Mouse (Mus musculus) heart, embryonic 10.5 days (tissue): ENCODE results near the gene Ankrd33b. TPM values are rescaled to one million over a fixed set of nuclear protein-coding genes. Genes with fewer than 3 reads are reported as not detected.

Experiments used
- DNase-seq: peaks from one replicate; pipeline ENCODE4 v3.0.0-alpha.2; 2017; ENCODE audit warnings: low spot score
- H3K27ac ChIP-seq: fragments of 300-500 bp; sonication (generic); 2 replicates; pipeline ENCODE4 v1.5.1; 2016; ENCODE audit warnings: mild to moderate bottlenecking
- H3K27me3 ChIP-seq: fragments of 300-500 bp; sonication (generic); 2 replicates; pipeline ENCODE4 v1.6.1; 2016; ENCODE audit warnings: mild to moderate bottlenecking; ENCODE audit not compliant: poor library complexity, insufficient read depth, severe bottlenecking
- H3K36me3 ChIP-seq: fragments of 300-500 bp; sonication (generic); 2 replicates; pipeline ENCODE4 v1.6.1; 2016; ENCODE audit warnings: mild to moderate bottlenecking, moderate library complexity
- H3K4me1 ChIP-seq: fragments of 300-500 bp; sonication (generic); 2 replicates; pipeline ENCODE4 v1.6.1; 2016; ENCODE audit warnings: mild to moderate bottlenecking
- H3K4me3 ChIP-seq: fragments of 300-500 bp; sonication (generic); 2 replicates; pipeline ENCODE4 v1.5.1; 2016; ENCODE audit warnings: mild to moderate bottlenecking, moderate library complexity
- H3K9me3 ChIP-seq: fragments of 300-500 bp; sonication (generic); 2 replicates; pipeline ENCODE4 v1.6.1; 2016; ENCODE audit warnings: mild to moderate bottlenecking, moderate library complexity
- WGBS: fragments of 180-500 bp; shearing (Covaris S2); methylation state at CpG from one replicate; pipeline ENCODE4 v1.1.7; 2016; 5-methylcytosine and 5-hydroxymethylcytosine counted together
- polyA plus RNA-seq: library from polyadenylated mRNA; unstranded; fragments of >200 nt; fragmentation: Nextera tagmentation; extraction: Ambion mirVana; gene quantifications from 2 replicates; pipeline ENCODE4 v1.2.1, GENCODE M21; 2016

Ankrd33b gene
- polyA plus RNA-seq, 1 experiment from 2014 or later = 1.8 TPM

GRCm38 (mm10) chr15:31345366-31345765 is 22.2 kb downstream of the Ankrd33b start:
- H3K4me1 ChIP-seq = peaks cover 26% of the 10 kb centered on the region
- no peak for DNase-seq
- H3K9me3 ChIP-seq = no peaks in the 10 kb centered on the region
- H3K27me3 ChIP-seq = no peaks in the 10 kb centered on the region
- H3K36me3 ChIP-seq = no peaks in the 10 kb centered on the region
- H3K27ac ChIP-seq = no peak overlapping the region
- WGBS = 65% methylated on average over 9 of the region's 9 CpGs
- no peak overlapping the region for H3K4me3 ChIP-seq

- Histone ChIP-seq H3K4me1 (peaks cover 23% of the 10 kb centered on the region), H3K36me3 (no peaks in the 10 kb centered on the region), H3K4me3 (no peak overlapping the region), H3K27ac (no peak overlapping the region), H3K9me3 (no peaks in the 10 kb centered on the region), H3K27me3 (no peaks in the 10 kb centered on the region)
- DNase-seq = no peak
- 89% methylated on average over 18 of the region's 18 CpGs for WGBS
These were observed 22.7 kb downstream of the Ankrd33b start for GRCm38 (mm10) chr15:31344811-31345211.

- Histone ChIP-seq H3K27me3 (no peaks in the 10 kb centered on the region), H3K9me3 (no peaks in the 10 kb centered on the region), H3K36me3 (no peaks in the 10 kb centered on the region), H3K4me1 (peaks cover 19% of the 10 kb centered on the region), H3K27ac (no peak overlapping the region), H3K4me3 (no peak overlapping the region)
- DNase-seq = no peak
- 36% methylated on average over 6 of the region's 6 CpGs for WGBS
These were observed 23.9 kb downstream of the Ankrd33b start for GRCm38 (mm10) chr15:31343602-31344001.

- Histone ChIP-seq H3K36me3 (no peaks in the 10 kb centered on the region), H3K9me3 (no peaks in the 10 kb centered on the region), H3K4me3 (no peak overlapping the region), H3K4me1 (peaks cover 19% of the 10 kb centered on the region), H3K27ac (no peak overlapping the region), H3K27me3 (no peaks in the 10 kb centered on the region)
- WGBS = 58% methylated on average over 8 of the region's 8 CpGs
- no peak for DNase-seq
These were observed 25.0 kb downstream of the Ankrd33b start for GRCm38 (mm10) chr15:31342496-31342901.

- WGBS = 38% methylated on average over 1 of the region's 1 CpGs
- Histone ChIP-seq H3K27me3 (no peaks in the 10 kb centered on the region), H3K27ac (no peak overlapping the region), H3K4me3 (no peak overlapping the region), H3K4me1 (peaks cover 19% of the 10 kb centered on the region), H3K36me3 (no peaks in the 10 kb centered on the region), H3K9me3 (no peaks in the 10 kb centered on the region)
- DNase-seq = no peak
These were observed 25.5 kb downstream of the Ankrd33b start for GRCm38 (mm10) chr15:31342001-31342400.

- Histone ChIP-seq H3K36me3 (no peaks in the 10 kb centered on the region), H3K4me1 (peaks cover 11% of the 10 kb centered on the region), H3K27ac (no peak overlapping the region), H3K9me3 (no peaks in the 10 kb centered on the region), H3K4me3 (no peak overlapping the region), H3K27me3 (no peaks in the 10 kb centered on the region)
- 78% methylated on average over 10 of the region's 10 CpGs for WGBS
- DNase-seq = no peak
These were observed 28.8 kb downstream of the Ankrd33b start for GRCm38 (mm10) chr15:31338656-31339291.

GRCm38 (mm10) chr15:31337983-31338382 is 29.5 kb downstream of the Ankrd33b start:
- no peaks in the 10 kb centered on the region for H3K27me3 ChIP-seq
- 88% methylated on average over 6 of the region's 6 CpGs for WGBS
- no peak for DNase-seq
- no peak overlapping the region for H3K27ac ChIP-seq
- no peak overlapping the region for H3K4me3 ChIP-seq
- H3K36me3 ChIP-seq = no peaks in the 10 kb centered on the region
- peaks cover 6% of the 10 kb centered on the region for H3K4me1 ChIP-seq
- no peaks in the 10 kb centered on the region for H3K9me3 ChIP-seq

GRCm38 (mm10) chr15:31337192-31337741 is 30.3 kb downstream of the Ankrd33b start:
- Histone ChIP-seq H3K27me3 (no peaks in the 10 kb centered on the region), H3K4me1 (peaks cover 4% of the 10 kb centered on the region), H3K27ac (no peak overlapping the region), H3K4me3 (no peak overlapping the region), H3K9me3 (no peaks in the 10 kb centered on the region), H3K36me3 (no peaks in the 10 kb centered on the region)
- 86% methylated on average over 14 of the region's 14 CpGs for WGBS
- no peak for DNase-seq

- Histone ChIP-seq H3K27ac (no peak overlapping the region), H3K36me3 (no peaks in the 10 kb centered on the region), H3K4me3 (no peak overlapping the region), H3K9me3 (no peaks in the 10 kb centered on the region), H3K27me3 (no peaks in the 10 kb centered on the region), H3K4me1 (no peaks in the 10 kb centered on the region)
- DNase-seq = no peak
- 65% methylated on average over 4 of the region's 4 CpGs for WGBS
These were observed 30.8 kb downstream of the Ankrd33b start for GRCm38 (mm10) chr15:31336685-31337084.

GRCm38 (mm10) chr15:31334829-31335228 is 32.7 kb downstream of the Ankrd33b start:
- Histone ChIP-seq H3K36me3 (no peaks in the 10 kb centered on the region), H3K27ac (no peak overlapping the region), H3K4me1 (no peaks in the 10 kb centered on the region), H3K9me3 (no peaks in the 10 kb centered on the region), H3K4me3 (no peak overlapping the region), H3K27me3 (no peaks in the 10 kb centered on the region)
- no peak for DNase-seq
- 94% methylated on average over 5 of the region's 5 CpGs for WGBS

GRCm38 (mm10) chr15:31332541-31333163 is 34.9 kb downstream of the Ankrd33b start:
- WGBS = 87% methylated on average over 7 of the region's 7 CpGs
- H3K36me3 ChIP-seq = no peaks in the 10 kb centered on the region
- no peaks in the 10 kb centered on the region for H3K9me3 ChIP-seq
- no peaks in the 10 kb centered on the region for H3K27me3 ChIP-seq
- H3K27ac ChIP-seq = no peak overlapping the region
- H3K4me1 ChIP-seq = no peaks in the 10 kb centered on the region
- DNase-seq = no peak
- H3K4me3 ChIP-seq = no peak overlapping the region

- DNase-seq = no peak
- Histone ChIP-seq H3K4me1 (no peaks in the 10 kb centered on the region), H3K27ac (no peak overlapping the region), H3K4me3 (no peak overlapping the region), H3K27me3 (no peaks in the 10 kb centered on the region), H3K9me3 (no peaks in the 10 kb centered on the region), H3K36me3 (no peaks in the 10 kb centered on the region)
- WGBS = 76% methylated on average over 4 of the region's 4 CpGs
These were observed 35.8 kb downstream of the Ankrd33b start for GRCm38 (mm10) chr15:31331742-31332141.

GRCm38 (mm10) chr15:31328082-31328614 is 39.4 kb downstream of the Ankrd33b start:
- Histone ChIP-seq H3K4me1 (peaks cover 7% of the 10 kb centered on the region; the same call in 1 of the 2 replicates), H3K27me3 (no peaks in the 10 kb centered on the region), H3K36me3 (0 out of 2 replicates have a peak, but pooled peaks cover 2% of the 10 kb centered on the region), H3K27ac (no peak overlapping the region), H3K9me3 (no peaks in the 10 kb centered on the region), H3K4me3 (no peak overlapping the region)
- WGBS = 82% methylated on average over 9 of the region's 9 CpGs
- DNase-seq = no peak
